Mouse (Mus musculus) adipocyte (in vitro differentiated cells): ENCODE results near the gene Dyrk1b.
"Not testable (repeated sequence)": the region's sequence is repeated elsewhere in the genome, so short reads cannot be mapped to it uniquely, and the experiment has no call there.

Experiments
- DNase-seq: peaks from one replicate; pipeline ENCODE4 v3.0.0-alpha.2; 2016; ENCODE audit warnings: low spot score

Dyrk1b gene

DNA sequence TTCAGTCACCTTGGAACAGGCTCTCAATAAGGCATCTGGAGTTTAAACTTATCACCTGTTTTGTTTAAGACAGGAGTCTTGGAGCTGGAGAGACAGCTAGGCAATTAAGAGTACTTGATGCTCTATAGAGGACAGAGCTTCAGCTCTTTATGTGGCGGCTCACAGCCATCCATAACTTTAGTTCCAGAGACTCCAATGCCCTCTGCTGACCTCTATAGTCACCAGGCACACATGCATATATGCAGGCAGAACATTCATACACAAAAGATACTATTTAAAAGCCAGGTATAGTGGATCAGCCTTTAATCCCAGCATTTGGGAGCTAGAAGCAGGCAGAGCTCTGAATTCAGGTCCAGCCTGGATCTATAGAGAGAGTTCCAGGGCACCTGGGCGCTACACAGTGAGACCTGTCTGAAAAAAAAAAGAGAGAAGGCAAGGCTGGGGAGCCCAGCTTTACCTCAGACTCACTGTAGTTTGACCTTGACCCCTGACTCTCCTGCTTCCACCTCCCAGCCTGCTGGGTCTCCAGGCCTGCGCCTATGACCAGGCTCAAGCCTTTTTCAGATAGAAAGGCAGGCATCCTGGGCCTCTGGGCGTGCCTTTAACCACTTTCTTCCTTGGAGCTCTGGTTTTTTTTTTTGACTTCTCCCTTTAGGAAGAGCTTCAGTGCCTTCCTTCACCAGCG lies 16.3 kb downstream of the Dyrk1b start:
- no peak for DNase-seq

DNA sequence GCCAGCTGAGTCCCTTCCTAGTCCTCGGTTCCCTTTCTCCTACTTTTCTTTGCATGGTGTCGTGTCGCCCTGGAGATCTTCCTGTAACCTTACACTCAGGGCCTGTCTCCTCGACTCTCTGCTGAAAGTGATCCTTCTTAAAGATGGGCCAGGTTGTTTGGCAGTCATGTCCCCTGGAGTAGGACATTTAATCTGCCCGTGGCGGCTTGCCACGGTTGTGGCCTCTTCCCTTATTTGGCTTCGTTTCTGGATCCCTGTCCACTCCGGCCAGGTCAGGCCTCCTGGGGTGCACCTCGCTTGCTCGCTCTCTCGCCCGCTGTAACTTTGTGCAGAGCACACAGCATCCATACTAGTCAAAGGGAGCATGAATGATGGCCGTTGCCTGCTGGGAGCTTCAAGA lies 17.3 kb downstream of the Dyrk1b start:
- DNase-seq: peak; percentile 47

DNA sequence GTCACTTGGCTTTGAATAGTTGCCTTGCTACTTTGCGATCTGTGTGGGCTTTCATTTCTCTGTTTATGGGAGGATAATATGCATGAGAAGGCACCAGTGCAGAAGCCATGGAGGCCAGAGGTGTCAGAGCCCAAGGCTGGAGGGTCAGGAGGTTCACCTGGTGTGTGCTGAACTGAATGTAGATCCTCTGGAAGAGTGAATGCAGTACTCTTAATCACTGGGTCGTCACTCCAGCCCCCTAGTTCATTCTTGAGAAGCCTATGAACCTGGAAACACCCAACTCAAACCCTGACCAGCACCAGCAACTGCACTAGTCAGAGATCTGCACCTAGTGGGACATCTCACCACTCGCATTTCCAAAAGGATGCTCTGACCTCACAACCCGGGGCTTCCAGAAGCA lies 19.8 kb downstream of the Dyrk1b start:
- DNase-seq: no peak

DNA sequence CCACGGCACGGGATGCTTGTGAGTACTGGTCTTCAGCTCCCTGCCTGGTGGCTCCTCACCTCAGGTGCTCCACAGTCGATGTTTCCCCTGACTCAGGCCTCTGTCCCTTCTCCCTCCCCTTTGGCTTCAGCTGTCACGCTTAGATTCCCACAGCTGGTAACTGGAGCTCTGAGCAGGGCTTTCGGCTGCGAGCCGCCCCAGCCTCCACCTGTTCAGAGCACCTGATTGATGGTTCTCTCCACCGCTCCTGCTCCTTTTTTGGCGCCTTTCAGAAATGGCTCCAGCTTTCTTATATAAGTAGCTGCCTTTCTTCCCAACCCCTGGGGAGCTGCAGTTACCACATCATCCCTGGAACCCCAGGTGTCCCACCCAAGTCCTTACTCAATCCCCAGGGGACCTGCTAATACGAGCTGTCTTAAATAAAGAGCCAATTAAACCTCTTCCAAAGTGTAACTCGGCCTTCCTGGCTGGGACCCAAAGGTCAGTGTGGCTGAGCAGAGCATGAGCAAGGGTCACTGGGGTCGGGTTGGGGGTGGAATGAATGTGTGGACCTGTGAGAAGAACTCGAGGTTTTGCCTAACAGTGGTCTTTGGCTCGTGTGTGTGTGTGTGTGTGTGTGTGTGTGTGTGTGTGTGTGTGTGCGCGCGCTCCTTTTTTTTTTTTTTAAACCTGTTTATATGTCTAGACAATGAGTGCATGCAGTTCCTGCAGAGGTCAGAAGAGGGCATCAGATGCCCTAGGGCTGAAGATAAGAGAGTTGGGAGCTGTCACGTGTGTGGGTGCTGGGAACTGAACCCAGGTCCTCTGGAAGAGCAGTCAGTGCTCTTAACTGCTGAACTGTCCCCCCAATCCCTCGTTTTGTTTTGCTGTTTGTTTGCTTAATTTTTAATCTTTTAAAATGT lies 24.2 kb downstream of the Dyrk1b start:
- DNase-seq: no peak

DNA sequence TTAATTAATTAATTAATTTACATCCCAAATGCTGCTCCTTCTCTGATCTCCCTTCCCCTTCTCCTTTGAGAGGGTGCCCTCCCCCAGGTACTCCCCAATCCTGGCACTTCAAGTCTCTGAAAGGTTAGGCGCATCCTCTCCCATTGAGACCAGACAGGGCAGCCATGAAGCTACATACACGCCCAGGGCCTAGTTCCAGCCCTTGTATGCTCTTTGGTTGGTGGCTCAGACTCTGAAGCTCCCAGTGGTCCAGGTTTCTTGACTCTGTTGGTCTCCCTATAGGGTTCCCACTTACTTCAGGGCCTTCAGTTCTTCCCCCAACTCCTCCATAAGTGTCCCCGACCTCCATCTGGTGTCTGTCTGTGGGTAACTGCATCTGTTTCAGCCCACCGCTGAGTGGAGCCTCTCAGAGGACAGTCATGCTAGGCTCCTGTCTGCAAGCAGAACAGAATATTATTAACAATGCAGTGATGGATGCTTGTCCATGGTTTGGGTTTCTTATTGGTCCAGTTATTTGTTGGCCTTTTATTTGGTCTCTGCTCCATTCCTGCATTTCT lies 26.9 kb downstream of the Dyrk1b start:
- no peak for DNase-seq

DNA sequence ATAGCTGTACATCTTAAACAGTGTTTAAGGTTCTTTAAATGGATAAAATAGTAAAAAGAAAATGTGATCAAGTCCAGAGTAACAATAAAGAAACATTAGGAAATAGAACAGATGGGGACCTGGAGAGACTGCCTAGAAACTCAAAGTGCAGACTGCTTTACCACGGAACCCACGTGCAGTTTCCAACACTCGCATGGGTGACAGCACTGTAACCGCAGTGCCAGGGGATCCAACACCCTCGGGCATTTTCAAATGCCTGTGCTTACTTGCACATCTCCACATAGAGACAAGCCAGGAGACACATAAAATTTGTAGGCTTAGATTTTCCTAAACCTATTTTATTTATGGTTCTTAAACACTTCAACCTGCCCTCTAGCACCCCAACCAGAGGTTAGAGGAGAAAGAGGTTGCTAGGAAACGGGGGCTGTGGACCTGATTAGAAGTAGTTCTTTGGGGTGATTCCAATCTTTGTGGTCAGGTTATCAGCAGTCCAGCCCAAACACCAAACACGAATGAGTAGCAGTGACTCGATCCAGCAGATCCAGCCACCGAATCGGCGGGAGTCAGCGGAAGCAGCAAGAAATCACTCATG lies 29.2 kb downstream of the Dyrk1b start:
- DNase-seq: no peak

DNA sequence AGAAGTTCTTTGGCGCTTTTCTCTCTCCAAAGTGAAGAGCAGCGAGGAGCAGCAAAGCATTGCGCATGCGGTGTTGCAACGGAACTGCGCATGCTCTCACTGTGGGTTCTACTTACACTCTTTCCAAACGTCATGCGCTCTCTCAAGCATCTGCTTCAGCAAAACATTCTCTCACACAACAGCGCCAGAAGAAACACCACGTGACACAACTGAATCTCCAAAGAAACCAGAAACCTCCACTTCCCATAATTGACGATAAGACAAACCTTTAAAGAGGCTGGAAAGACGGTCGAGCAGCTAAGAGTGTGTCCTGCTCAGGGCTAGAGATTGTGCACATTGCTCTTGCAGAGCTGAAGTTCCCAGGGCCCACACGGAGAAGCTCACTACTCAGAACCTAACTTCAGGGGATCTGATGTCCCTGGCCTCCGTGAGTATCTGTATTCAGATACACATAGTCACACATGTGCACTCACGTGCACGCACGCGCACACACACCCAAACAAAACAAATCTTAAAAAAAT lies 29.8 kb downstream of the Dyrk1b start:
- no peak for DNase-seq

DNA sequence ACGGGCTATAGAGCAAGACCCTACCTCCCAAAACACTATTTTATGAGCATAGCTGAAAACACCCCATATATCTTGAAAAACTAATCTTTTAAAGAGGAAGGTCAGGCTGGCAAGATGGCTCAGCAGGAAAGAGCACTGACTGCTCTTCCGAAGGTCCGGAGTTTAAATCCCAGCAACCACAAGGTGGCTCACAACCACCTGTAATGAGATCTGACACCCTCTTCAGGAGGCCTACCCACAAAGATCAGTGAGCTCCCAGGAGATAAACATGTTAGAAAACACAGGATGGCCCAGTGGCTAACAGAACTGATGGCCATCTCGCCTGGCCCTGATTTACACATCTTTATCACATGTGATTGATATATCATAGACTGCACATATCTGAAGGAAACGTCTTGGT lies 31.5 kb downstream of the Dyrk1b start:
- no peak for DNase-seq

DNA sequence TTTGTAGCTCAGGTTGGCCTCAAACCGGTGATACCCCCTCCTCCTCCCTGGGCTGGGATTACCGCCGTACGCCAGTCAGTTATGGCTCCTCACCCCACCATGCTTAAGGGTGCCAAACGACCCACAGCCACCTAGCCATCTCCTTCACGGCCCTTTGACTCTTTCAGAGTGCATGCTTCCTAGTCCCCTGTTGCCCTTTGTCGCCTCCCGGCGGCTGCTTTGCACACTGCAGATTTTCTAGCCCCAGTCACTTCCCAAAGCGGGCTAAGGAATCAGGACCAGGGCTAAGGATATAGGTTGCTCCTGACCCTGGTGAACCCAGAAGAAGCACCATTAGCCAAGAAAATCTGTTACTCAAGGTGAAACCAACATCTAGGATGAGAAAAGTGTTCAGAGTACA lies 34.9 kb downstream of the Dyrk1b start:
- DNase-seq: peak; percentile 67

DNA sequence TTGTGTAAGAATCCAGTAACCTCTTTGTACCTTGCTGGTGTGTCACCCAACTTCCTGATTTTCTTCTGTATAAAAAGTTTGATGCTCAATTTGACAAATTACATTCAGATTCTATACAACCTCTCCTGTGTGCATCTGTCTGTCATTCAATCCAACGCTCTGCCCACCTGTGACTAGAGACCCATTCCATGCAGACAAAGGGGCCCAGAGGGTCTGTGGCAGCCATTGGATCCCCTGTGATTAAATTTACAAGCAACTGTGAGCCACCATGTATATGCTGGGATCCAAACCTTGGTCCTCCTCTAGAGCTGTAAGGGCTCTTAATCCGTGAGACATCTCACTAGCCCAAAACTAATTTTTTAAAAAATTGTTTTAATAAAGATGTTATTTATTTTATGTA lies 36.7 kb downstream of the Dyrk1b start:
- not testable (repeated sequence) for DNase-seq

DNA sequence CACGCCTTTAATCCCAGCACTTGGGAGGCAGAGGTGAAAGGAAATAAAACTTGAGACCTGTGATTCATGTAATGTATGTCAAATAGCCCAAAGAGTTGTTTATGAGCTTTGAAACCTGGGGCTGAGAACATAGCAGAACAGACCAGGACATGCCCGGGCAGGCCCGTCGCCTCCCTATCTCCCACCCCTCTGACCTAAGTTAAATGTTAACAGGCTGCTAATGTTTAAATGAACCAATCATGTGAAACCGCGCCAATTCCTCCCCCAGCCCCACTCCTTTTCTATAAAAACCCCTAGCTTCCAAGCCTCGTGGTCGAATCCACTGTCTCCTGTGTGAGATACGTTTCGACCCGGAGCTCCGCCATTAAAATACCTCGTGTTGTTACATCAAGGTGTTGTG lies 38.5 kb downstream of the Dyrk1b start:
- not testable (repeated sequence) for DNase-seq

DNA sequence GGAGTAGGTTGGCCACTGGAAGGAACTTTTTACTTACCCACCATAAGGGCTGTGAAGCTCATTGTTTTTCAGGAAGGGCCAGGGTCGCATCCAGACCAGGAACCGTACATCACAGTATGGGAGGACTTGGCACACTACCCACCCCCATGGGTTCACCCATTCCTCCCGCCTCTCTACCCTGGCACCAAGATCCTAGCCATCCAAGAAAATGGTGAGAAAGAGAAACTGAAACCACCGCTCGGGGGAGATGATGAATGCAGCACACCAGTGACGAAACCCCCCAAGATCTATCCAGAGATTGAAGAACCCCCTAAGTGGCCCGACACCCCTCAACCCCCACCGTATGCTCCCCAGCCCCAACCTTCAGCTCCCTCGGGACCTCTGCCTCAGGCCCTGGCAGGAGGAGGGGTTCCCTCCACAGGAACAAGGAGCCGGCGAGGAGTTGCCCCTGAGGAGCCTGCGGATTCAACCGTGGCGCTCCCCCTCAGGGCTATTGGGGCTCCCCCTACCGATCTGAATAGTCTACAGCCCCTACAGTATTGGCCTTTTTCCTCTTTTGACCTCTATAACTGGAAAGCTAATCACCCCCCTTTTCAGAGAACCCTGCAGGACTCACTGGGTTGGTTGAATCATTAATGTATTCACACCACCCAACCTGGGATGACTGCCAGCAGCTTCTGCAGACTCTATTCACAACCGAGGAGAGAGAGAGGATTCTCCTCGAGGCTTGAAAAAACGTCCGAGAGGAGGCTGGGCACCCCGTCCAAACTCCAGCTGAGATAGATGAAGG lies 39.9 kb downstream of the Dyrk1b start:
- peak; percentile 25 for DNase-seq

DNA sequence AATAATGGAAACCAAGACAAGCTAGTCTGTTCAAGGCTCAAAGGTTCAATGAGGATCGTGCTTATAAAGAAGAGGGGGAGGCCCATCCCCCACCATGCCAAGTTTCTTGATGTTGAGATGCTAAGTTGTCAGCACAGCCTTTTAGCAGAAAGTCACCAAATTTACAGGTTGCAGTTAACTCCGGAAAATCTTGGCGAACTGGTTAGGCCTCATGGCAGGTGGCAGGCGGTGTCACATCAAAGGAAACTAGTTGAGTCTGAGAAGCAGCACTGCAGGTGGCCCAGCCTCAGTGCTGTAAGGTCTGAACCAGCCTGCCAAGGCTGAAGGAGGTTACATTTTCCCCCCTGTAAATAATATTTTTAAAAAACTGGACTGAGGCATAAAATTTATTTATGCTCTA lies 47.6 kb downstream of the Dyrk1b start:
- DNase-seq: not testable (repeated sequence)

DNA sequence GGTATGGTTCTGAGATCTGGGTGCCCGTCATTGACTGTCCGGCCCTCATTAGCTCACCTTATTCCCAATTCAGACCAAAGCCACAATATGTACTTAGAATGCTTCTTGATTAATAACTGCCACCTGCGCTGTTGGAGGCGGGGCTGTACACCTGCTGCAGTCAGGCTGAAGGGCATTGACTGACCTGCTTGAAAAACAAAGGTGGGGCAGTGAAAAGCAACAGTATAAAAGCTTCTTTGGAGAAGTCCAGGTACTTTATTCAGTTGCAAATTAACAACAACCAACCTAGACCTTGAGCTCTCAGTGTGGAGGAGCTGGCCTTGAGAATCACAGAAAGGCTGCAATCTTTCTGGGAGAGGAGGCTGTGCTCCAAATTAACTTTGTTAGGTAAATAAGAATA lies 48.2 kb downstream of the Dyrk1b start:
- DNase-seq: not testable (repeated sequence)
